Mouse (Mus musculus) limb, embryonic 10.5 days (tissue): Measurements from ENCODE around the gene Nkd1. TPM values are rescaled to one million over a fixed set of nuclear protein-coding genes. Genes with fewer than 3 reads are reported as not detected.

Experiments used
- DNase-seq: peaks from one replicate; pipeline ENCODE4 v3.0.0-alpha.2; 2017; ENCODE audit warnings: low spot score
- H3K27ac ChIP-seq: fragments of 300-500 bp; sonication (generic); 2 replicates; pipeline ENCODE4 v1.5.1; 2016; ENCODE audit warnings: mild to moderate bottlenecking
- H3K27me3 ChIP-seq: fragments of 300-500 bp; sonication (generic); 2 replicates; pipeline ENCODE4 v1.6.1; 2016; ENCODE audit warnings: low read depth, mild to moderate bottlenecking; ENCODE audit not compliant: poor library complexity, severe bottlenecking
- H3K36me3 ChIP-seq: fragments of 300-500 bp; sonication (generic); 2 replicates; pipeline ENCODE4 v1.6.1; 2016; ENCODE audit warnings: mild to moderate bottlenecking, moderate library complexity
- H3K4me1 ChIP-seq: fragments of 300-500 bp; sonication (generic); 2 replicates; pipeline ENCODE4 v1.6.1; 2016
- H3K4me3 ChIP-seq: fragments of 300-500 bp; sonication (generic); 2 replicates; pipeline ENCODE4 v1.5.1; 2016; ENCODE audit warnings: mild to moderate bottlenecking, moderate library complexity
- H3K9me3 ChIP-seq: fragments of 300-500 bp; sonication (generic); replicated peaks from 2 replicates; pipeline ENCODE4 v1.6.1; 2016; ENCODE audit warnings: mild to moderate bottlenecking
- WGBS: fragments of 180-500 bp; shearing (Covaris S2); methylation state at CpG from one replicate; pipeline ENCODE4 v1.1.7; 2016; 5-methylcytosine and 5-hydroxymethylcytosine counted together
- polyA plus RNA-seq: library from polyadenylated mRNA; unstranded; fragments of >200 nt; fragmentation: Nextera tagmentation; extraction: Ambion mirVana; gene quantifications from 2 replicates; pipeline ENCODE4 v1.2.1, GENCODE M21; 2016

Nkd1 gene
- polyA plus RNA-seq = 55.4 and 60.7 TPM in 2 replicates

DNA sequence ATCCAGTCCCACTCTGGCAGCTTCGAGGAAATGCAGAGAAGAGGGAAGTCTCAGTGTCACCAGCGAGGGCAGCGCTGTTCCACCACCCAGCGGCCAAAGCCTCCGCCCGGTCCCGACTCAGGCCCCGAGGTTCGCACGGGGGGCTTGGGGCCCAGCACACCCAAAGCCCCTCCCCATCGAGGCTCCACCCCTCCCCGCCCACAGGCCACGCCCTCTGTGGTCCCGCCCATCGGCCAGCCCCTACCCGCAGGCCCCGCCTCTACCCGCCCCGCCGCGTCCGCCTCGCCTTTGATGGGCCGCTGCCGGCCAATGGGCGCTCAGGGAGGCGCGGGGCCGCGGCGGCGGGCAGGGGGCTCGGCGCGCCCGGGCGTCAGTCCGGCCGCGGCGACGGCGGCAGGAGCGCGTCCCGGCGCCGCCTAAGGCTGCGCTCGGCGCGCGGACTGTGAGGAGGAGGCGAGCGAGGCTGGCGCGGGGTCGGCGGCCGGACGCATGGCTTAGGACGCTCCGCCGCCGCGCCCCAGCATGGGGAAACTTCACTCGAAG, at the start of gene Nkd1:
Gene Nkd1, plus strand, starts transcription at position 370 of the 543 bp plus-strand sequence.
- H3K9me3 ChIP-seq = no peaks in the 10 kb centered on the region
- H3K36me3 ChIP-seq = no peaks in the 10 kb centered on the region
- H3K4me1 ChIP-seq = peaks cover 77% of the 10 kb centered on the region
- DNase-seq = peak; percentile 100
- WGBS = under 1% methylated on average over 64 of the region's 67 CpGs
- H3K27me3 ChIP-seq = peaks cover 37% of the 10 kb centered on the region
- peak within 1 kb of the TSS; percentile 81 for H3K4me3 ChIP-seq
- H3K27ac ChIP-seq = peak within 1 kb of the TSS; percentile 93

DNA sequence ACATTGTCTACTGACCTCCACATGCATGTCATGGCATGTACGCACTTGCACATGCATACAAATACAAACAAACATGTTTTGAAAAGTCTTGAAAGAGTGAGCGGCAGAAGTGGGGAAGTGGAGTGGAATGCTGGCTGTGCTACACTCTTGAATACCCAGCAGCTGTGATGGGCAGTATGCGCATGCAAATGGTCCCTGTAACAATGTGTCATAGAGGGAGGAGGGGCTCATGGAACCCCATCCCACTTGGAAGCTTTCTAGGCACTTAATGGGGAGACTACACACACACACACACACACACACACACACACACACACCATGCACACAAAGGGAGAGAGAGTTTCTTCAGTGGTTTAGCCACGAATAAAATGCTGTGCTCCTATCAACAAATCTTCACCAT, 39.9 kb upstream of the Nkd1 start:
- Histone ChIP-seq H3K4me1 (peaks cover 5% of the 10 kb centered on the region), H3K27ac (no peak overlapping the region), H3K9me3 (no peaks in the 10 kb centered on the region), H3K36me3 (no peaks in the 10 kb centered on the region), H3K27me3 (no peaks in the 10 kb centered on the region), H3K4me3 (no peak overlapping the region)
- 90% methylated on average over 4 of the region's 4 CpGs for WGBS
- DNase-seq = no peak

DNA sequence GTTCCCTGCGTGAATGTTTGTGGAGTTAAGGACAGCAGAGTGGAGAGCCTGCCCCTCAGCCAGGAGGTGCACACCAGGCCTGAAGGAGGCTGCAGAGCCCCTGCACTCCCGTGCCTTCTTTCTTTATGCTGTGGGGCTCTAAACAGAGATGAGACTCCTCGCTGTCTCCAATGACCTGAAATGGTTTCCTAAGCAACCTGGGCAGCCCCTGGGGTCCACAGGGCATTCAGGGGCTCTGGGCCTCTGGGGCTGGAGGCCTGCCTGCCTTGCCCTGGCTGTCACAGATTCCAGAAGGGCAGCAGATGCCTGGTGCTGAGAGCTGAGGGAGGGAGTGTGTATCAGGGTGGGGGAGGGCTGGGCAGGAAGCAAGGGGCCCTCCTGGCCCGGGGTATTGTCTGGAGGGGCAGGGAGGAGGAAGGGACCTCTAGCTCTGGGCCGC, 32.7 kb upstream of the Nkd1 start:
- Histone ChIP-seq H3K4me3 (no peak overlapping the region), H3K4me1 (peaks cover 17% of the 10 kb centered on the region), H3K36me3 (no peaks in the 10 kb centered on the region), H3K27me3 (no peaks in the 10 kb centered on the region), H3K27ac (peak overlapping the region; percentile 84), H3K9me3 (no peaks in the 10 kb centered on the region)
- 10% methylated on average over 5 of the region's 5 CpGs for WGBS
- DNase-seq = peak; percentile 52

GRCm38 (mm10) chr8:88494076-88494475, 27.1 kb upstream of the Nkd1 start:
- DNase-seq = no peak
- Histone ChIP-seq H3K27ac (no peak overlapping the region), H3K9me3 (no peaks in the 10 kb centered on the region), H3K36me3 (no peaks in the 10 kb centered on the region), H3K27me3 (no peaks in the 10 kb centered on the region), H3K4me3 (no peak overlapping the region), H3K4me1 (peaks cover 8% of the 10 kb centered on the region)
- WGBS = 86% methylated on average over 2 of the region's 2 CpGs

- 9% methylated on average over 11 of the region's 11 CpGs for WGBS
- peaks cover 6% of the 10 kb centered on the region for H3K4me1 ChIP-seq
- no peaks in the 10 kb centered on the region for H3K36me3 ChIP-seq
- peak overlapping the region; percentile 36; the same call in 1 of the 2 replicates for H3K27ac ChIP-seq
- H3K4me3 ChIP-seq = no peak overlapping the region
- H3K27me3 ChIP-seq = no peaks in the 10 kb centered on the region
- no peak for DNase-seq
- H3K9me3 ChIP-seq = no peaks in the 10 kb centered on the region
Measured at GRCm38 (mm10) chr8:88495071-88495805, 25.9 kb upstream of the Nkd1 start.

DNA sequence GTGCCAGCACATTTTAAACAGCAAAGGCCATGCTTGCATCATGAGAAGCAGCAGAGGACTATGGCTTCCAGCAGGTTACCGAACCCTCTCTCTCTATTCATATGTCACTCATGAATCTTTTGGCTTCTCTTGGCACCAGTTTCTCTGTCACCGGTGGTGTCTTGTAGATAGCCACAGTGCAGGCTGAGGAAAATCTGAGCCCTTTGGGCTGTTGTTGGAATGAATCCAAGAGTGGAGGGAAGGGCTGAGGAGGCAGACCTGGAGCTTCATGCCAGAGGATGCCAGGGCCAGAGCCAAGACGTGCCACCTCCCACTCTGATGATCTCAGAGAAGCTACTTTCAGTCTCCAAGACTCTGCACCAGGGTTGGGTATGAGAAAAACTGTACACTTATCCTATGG, 19.0 kb upstream of the Nkd1 start:
- 94% methylated on average over 3 of the region's 3 CpGs for WGBS
- Histone ChIP-seq H3K4me1 (0 out of 2 replicates have a peak, but pooled peaks cover 4% of the 10 kb centered on the region), H3K9me3 (no peaks in the 10 kb centered on the region), H3K36me3 (no peaks in the 10 kb centered on the region), H3K4me3 (no peak overlapping the region), H3K27me3 (no peaks in the 10 kb centered on the region), H3K27ac (no peak overlapping the region)
- no peak for DNase-seq

DNA sequence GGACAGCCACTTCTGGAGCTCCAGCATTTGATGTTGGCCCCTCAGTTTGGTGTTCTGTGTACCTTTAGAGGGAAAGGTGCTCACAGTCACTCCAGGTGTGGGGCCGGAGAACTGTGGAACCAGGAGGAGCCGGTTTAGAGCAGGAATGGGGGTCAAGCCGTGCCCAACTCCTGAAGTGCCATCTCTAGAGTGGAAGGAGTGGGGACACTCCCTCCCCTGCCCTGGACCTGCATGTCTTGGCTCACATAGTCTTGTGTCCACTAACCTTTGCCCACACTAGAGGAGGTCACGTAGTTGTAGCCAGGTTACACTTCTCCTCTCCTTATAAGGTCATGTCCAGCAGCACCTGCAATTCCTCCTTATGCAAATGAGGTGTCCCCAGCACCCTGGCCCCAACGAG, 14.2 kb upstream of the Nkd1 start:
- WGBS = 87% methylated on average over 5 of the region's 5 CpGs

DNA sequence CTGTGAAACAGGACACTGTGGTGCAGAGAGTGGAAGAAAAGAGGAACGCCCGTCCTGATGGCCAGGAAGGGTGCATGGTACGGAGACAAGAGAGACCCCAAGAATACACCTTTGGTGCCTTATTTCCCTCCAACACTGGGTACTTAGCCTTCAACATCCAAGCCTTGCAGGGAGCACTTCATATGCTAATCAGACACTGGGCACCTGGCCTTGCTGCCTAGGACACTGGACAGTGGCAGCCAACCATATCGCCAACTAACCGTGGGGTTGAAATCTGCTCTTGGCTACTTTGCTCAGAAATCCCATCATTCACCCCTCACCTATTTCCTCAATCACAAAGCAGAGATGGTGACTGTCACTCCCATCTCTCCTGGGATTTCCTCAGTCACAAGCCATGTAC, 10.1 kb upstream of the Nkd1 start:
- peaks cover 32% of the 10 kb centered on the region for H3K27me3 ChIP-seq

More for the DNA sequence above, 14.2 kb upstream of the Nkd1 start:
- Histone ChIP-seq H3K27me3 (peaks cover 13% of the 10 kb centered on the region), H3K4me1 (peaks cover 5% of the 10 kb centered on the region), H3K9me3 (no peaks in the 10 kb centered on the region), H3K27ac (no peak overlapping the region), H3K36me3 (no peaks in the 10 kb centered on the region), H3K4me3 (no peak overlapping the region)
- DNase-seq = no peak

GRCm38 (mm10) chr8:88512094-88512794, 8.9 kb upstream of the Nkd1 start:
- no peaks in the 10 kb centered on the region for H3K9me3 ChIP-seq
- H3K4me3 ChIP-seq = no peak overlapping the region
- H3K27me3 ChIP-seq = peaks cover 37% of the 10 kb centered on the region
- H3K4me1 ChIP-seq = peaks cover 11% of the 10 kb centered on the region
- WGBS = 6% methylated on average over 15 of the region's 15 CpGs
- H3K27ac ChIP-seq = no peak overlapping the region
- DNase-seq = no peak
- H3K36me3 ChIP-seq = no peaks in the 10 kb centered on the region

More for the DNA sequence above, 10.1 kb upstream of the Nkd1 start:
- H3K27ac ChIP-seq = no peak overlapping the region
- peaks cover 14% of the 10 kb centered on the region for H3K4me1 ChIP-seq
- H3K9me3 ChIP-seq = no peaks in the 10 kb centered on the region
- WGBS = 94% methylated on average over 5 of the region's 5 CpGs
- no peak for DNase-seq
- H3K36me3 ChIP-seq = no peaks in the 10 kb centered on the region
- no peak overlapping the region for H3K4me3 ChIP-seq

DNA sequence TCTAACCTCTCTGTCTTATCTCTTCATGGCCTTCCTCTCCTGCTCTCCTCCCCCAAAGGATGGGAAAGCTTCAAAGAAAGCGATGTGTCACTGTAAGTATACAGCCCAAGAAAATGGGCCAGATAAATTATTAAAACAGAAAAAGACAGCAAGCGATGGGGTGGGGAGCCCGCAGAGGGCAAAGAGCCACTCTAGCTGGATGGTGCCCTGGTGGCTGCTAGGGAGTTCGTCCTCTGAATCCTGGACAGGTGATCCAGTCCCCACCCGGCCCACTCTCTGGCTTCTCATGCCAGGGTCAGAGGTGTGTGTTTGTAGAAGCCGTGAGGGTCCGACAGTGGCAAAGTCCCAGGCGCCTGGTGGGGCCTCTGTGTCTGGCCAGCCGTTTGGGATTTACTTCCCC, 3.1 kb upstream of the Nkd1 start:
- Histone ChIP-seq H3K36me3 (no peaks in the 10 kb centered on the region), H3K4me3 (no peak overlapping the region), H3K4me1 (peaks cover 47% of the 10 kb centered on the region), H3K27ac (no peak overlapping the region), H3K9me3 (no peaks in the 10 kb centered on the region), H3K27me3 (peaks cover 45% of the 10 kb centered on the region)
- WGBS = 35% methylated on average over 9 of the region's 9 CpGs
- DNase-seq = no peak

DNA sequence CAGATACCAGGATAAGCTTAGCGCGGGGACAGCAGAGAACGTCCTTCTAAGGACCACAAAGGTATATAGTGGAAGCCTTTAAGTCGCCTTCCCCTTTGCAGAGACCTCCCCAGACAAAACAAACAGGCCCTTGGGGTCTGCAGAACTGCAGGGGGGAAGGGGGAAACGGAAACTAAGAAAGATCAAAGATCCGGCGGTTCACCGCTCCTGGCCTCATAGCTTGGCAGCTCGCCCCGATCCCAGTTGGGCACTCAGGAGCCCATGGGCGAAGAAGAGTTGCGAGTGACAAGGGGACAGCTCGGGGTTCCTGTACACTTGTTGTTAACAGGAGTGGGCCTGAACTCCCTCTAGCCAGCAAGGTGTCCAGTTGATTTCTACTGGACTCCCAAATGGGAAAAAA, 773 bp upstream of the Nkd1 start:
- Histone ChIP-seq H3K36me3 (no peaks in the 10 kb centered on the region), H3K27me3 (peaks cover 37% of the 10 kb centered on the region), H3K4me3 (peak overlapping the region; percentile 81; the same call in 1 of the 2 replicates), H3K9me3 (no peaks in the 10 kb centered on the region), H3K27ac (no peak overlapping the region), H3K4me1 (peaks cover 70% of the 10 kb centered on the region)
- DNase-seq = no peak
- WGBS = 7% methylated on average over 13 of the region's 13 CpGs

GRCm38 (mm10) chr8:88521541-88522414, 624 bp downstream of the Nkd1 start:
- peaks cover 84% of the 10 kb centered on the region for H3K4me1 ChIP-seq
- peaks cover 37% of the 10 kb centered on the region for H3K27me3 ChIP-seq
- H3K36me3 ChIP-seq = 0 out of 2 replicates have a peak, but pooled peaks cover under 1% of the 10 kb centered on the region
- DNase-seq = peak; percentile 72
- peak overlapping the region; percentile 81 for H3K4me3 ChIP-seq
- under 1% methylated on average over 60 of the region's 65 CpGs for WGBS
- peak overlapping the region; percentile 93 for H3K27ac ChIP-seq
- H3K9me3 ChIP-seq = no peaks in the 10 kb centered on the region
